Mouse (Mus musculus) spleen, adult 2 months (tissue): ENCODE data around the gene Bcl7a.

Experiments
- CTCF ChIP-seq: fragments of 200-500 bp; IDR thresholded peaks from 2 replicates; pipeline ENCODE4 v1.5.1; 2011; ENCODE audit warnings: mild to moderate bottlenecking, inconsistent platforms; ENCODE audit not compliant: insufficient read depth, insufficient read length, insufficient replicate concordance; ENCODE audit errors: extremely low read depth
- POLR2A ChIP-seq: fragments of 200-500 bp; IDR thresholded peaks from 2 replicates; pipeline ENCODE4 v1.6.1; 2011; ENCODE audit warnings: low read depth, low read length, inconsistent platforms

GRCm38 (mm10) chr5:123382686-123383085 is 39.1 kb downstream of the Bcl7a start:
- TF ChIP-seq CTCF: no peak
- no peak for TF ChIP-seq POLR2A
